Mouse (Mus musculus) intestine, postnatal 0 days (tissue): Measurements from ENCODE around the gene Vpreb3. TPM values are rescaled to one million over a fixed set of nuclear protein-coding genes. Genes with fewer than 3 reads are reported as not detected.
"Not testable (repeated sequence)": the region's sequence is repeated elsewhere in the genome, so short reads cannot be mapped to it uniquely, and the experiment has no call there.

Experiments used
- ATAC-seq: fragments of 200-750 bp; cut with Nextera tagmentation; 2 replicates; pipeline ENCODE4 v1.8.0; 2017; ENCODE audit warnings: mild to moderate bottlenecking, moderate TSS enrichment, moderate library complexity
- H3K27ac ChIP-seq: fragments of 300-500 bp; sonication (generic); 2 replicates; pipeline ENCODE4 v1.5.1; 2014; ENCODE audit warnings: mild to moderate bottlenecking, low read depth, low read length, moderate library complexity
- H3K27me3 ChIP-seq: fragments of 300-500 bp; sonication (generic); replicated peaks from 2 replicates; pipeline ENCODE4 v1.6.1; 2014; ENCODE audit warnings: low read length, mixed read lengths; ENCODE audit not compliant: control insufficient read depth, insufficient read depth
- H3K36me3 ChIP-seq: fragments of 300-500 bp; sonication (generic); 2 replicates; pipeline ENCODE4 v1.6.1; 2014; ENCODE audit warnings: mild to moderate bottlenecking, moderate library complexity; ENCODE audit not compliant: control insufficient read depth, insufficient read depth
- H3K4me1 ChIP-seq: fragments of 300-500 bp; sonication (generic); replicated peaks from 2 replicates; pipeline ENCODE4 v1.6.1; 2014; ENCODE audit warnings: antibody characterized with exemption, low read length, mixed read lengths; ENCODE audit not compliant: control insufficient read depth, insufficient read depth
- H3K4me2 ChIP-seq: fragments of 300-500 bp; sonication (generic); replicated peaks from 2 replicates; pipeline ENCODE4 v1.6.1; 2014; ENCODE audit warnings: low read depth, mild to moderate bottlenecking, moderate library complexity
- H3K4me3 ChIP-seq: fragments of 300-500 bp; sonication (generic); 2 replicates; pipeline ENCODE4 v1.5.1; 2014; ENCODE audit warnings: low read depth, low read length
- H3K9ac ChIP-seq: fragments of 300-500 bp; sonication (generic); 2 replicates; pipeline ENCODE4 v1.6.1; 2014; ENCODE audit warnings: mild to moderate bottlenecking, low read depth, low read length
- H3K9me3 ChIP-seq: fragments of 300-500 bp; sonication (generic); 2 replicates; pipeline ENCODE4 v1.6.1; 2016; ENCODE audit warnings: mixed run types; ENCODE audit not compliant: control insufficient read depth
- CTCF ChIP-seq: sonication (generic); IDR thresholded peaks from 2 replicates; pipeline ENCODE4 v1.5.1; 2016; ENCODE audit warnings: low read depth, mild to moderate bottlenecking, control low read depth, antibody characterized with exemption, moderate library complexity
- WGBS: fragments of 180-500 bp; shearing (Covaris S2); extraction: QIAGEN DNeasy Blood & Tissue Kit; methylation state at CpG from one replicate; pipeline ENCODE4 v1.1.7; 2014; 5-methylcytosine and 5-hydroxymethylcytosine counted together
- polyA plus RNA-seq: library from polyadenylated mRNA; unstranded; fragments of >200 nt; fragmentation: Nextera tagmentation; extraction: Ambion mirVana; gene quantifications from 2 replicates; pipeline ENCODE4 v1.2.1, GENCODE M21; 2015

The Vpreb3 gene
- polyA plus RNA-seq, 1 experiment from 2014 or later: not detected

- Histone ChIP-seq H3K9me3 (no peaks in the 10 kb centered on the region), H3K4me2 (no peak overlapping the region), H3K4me1 (no peaks in the 10 kb centered on the region), H3K36me3 (no peaks in the 10 kb centered on the region), H3K4me3 (no peak overlapping the region), H3K27ac (no peak overlapping the region), H3K9ac (no peak overlapping the region), H3K27me3 (no peaks in the 10 kb centered on the region)
- no peak for TF ChIP-seq CTCF
- 50% methylated on average over 10 of the region's 10 CpGs for WGBS
- no peak for ATAC-seq
These were observed 35.4 kb downstream of the Vpreb3 start for GRCm38 (mm10) chr10:75978119-75978834.

- no peak for TF ChIP-seq CTCF
These were observed 35.9 kb downstream of the Vpreb3 start for GRCm38 (mm10) chr10:75978835-75979157.

GRCm38 (mm10) chr10:75979432-75979831 is 36.6 kb downstream of the Vpreb3 start:
- H3K27ac ChIP-seq: no peak overlapping the region
- no peaks in the 10 kb centered on the region for H3K36me3 ChIP-seq
- H3K9me3 ChIP-seq: no peaks in the 10 kb centered on the region
- no peak overlapping the region for H3K9ac ChIP-seq
- TF ChIP-seq CTCF: no peak
- no peak for ATAC-seq
- H3K4me1 ChIP-seq: no peaks in the 10 kb centered on the region
- WGBS: 90% methylated on average over 3 of the region's 3 CpGs
- no peaks in the 10 kb centered on the region for H3K27me3 ChIP-seq
- H3K4me2 ChIP-seq: no peak overlapping the region
- H3K4me3 ChIP-seq: no peak overlapping the region

More at GRCm38 (mm10) chr10:75978835-75979157, 35.9 kb downstream of the Vpreb3 start:
- no peak for ATAC-seq
- H3K4me1 ChIP-seq: no peaks in the 10 kb centered on the region
- H3K27ac ChIP-seq: no peak overlapping the region
- no peak overlapping the region for H3K4me2 ChIP-seq
- no peaks in the 10 kb centered on the region for H3K27me3 ChIP-seq
- 85% methylated on average over 5 of the region's 5 CpGs for WGBS
- H3K9me3 ChIP-seq: no peaks in the 10 kb centered on the region
- no peak overlapping the region for H3K9ac ChIP-seq
- H3K36me3 ChIP-seq: no peaks in the 10 kb centered on the region
- no peak overlapping the region for H3K4me3 ChIP-seq

- no peaks in the 10 kb centered on the region for H3K4me1 ChIP-seq
- no peak for TF ChIP-seq CTCF
- H3K36me3 ChIP-seq: no peaks in the 10 kb centered on the region
- no peaks in the 10 kb centered on the region for H3K9me3 ChIP-seq
- ATAC-seq: no peak
- no peak overlapping the region for H3K9ac ChIP-seq
- no peak overlapping the region for H3K4me3 ChIP-seq
- 82% methylated on average over 4 of the region's 4 CpGs for WGBS
- no peak overlapping the region for H3K4me2 ChIP-seq
- no peaks in the 10 kb centered on the region for H3K27me3 ChIP-seq
- no peak overlapping the region for H3K27ac ChIP-seq
These were observed 47.7 kb downstream of the Vpreb3 start for GRCm38 (mm10) chr10:75990430-75991042.

- H3K4me1 ChIP-seq: no peaks in the 10 kb centered on the region
- 89% methylated on average over 15 of the region's 15 CpGs for WGBS
- no peaks in the 10 kb centered on the region for H3K36me3 ChIP-seq
- TF ChIP-seq CTCF: no peak
- no peaks in the 10 kb centered on the region for H3K27me3 ChIP-seq
- no peak overlapping the region for H3K4me3 ChIP-seq
- no peak overlapping the region for H3K27ac ChIP-seq
- no peak for ATAC-seq
- H3K4me2 ChIP-seq: no peak overlapping the region
- no peaks in the 10 kb centered on the region for H3K9me3 ChIP-seq
- no peak overlapping the region for H3K9ac ChIP-seq
These were observed 50.9 kb downstream of the Vpreb3 start for GRCm38 (mm10) chr10:75993616-75994240.

DNA sequence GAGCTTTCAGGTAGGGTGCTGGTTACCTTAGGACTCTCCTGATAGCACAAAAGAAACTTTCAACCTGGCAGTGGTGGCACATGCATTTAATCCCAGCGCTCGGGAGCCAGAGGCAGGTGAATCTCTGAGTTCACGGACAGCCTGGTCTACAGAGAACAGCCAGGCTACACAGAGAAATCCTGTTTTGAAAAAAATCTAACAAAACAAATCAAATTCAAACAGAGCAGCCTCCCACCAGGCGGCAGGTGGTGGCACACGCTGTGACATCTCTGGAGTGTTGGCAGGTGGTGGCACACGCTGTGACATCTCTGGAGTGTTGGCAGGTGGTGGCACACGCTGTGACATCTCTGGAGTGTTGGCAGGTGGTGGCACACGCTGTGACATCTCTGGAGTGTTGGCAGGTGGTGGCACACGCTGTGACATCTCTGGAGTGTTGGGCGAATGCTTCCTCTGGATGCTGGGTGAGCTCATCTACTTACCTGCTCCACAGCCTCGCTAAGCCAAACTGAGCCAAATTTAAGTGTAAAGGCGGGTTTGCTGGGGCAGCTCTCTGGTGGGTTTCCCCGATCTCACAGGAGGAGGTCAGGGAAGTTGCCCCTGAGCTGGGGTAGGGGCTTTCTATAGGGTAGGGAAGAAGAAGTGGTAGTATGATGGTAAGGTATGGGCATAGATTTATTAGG is 51.8 kb downstream of the Vpreb3 start:
- not testable (repeated sequence) for H3K9me3 ChIP-seq, H3K36me3 ChIP-seq, H3K9ac ChIP-seq, ATAC-seq, H3K4me2 ChIP-seq, H3K4me1 ChIP-seq, H3K27ac ChIP-seq, H3K27me3 ChIP-seq, H3K4me3 ChIP-seq
- 84% methylated on average over 12 of the region's 13 CpGs for WGBS
